Mouse (Mus musculus): ENCODE measurements around the gene Hoxc13. TPM values are rescaled to one million over a fixed set of nuclear protein-coding genes. Genes with fewer than 3 reads are reported as not detected.

The Hoxc13 gene
- total and polyA plus RNA-seq, 2 experiments from 2014 or later, result not detected

- H3K27ac ChIP-seq, result no peak overlapping the region
- H3K4me3 ChIP-seq (ENCODE audit: low read length), result no peak overlapping the region
- H3K9ac ChIP-seq (replicated peaks; ENCODE audit: low read length), result no peak overlapping the region
- H3K27me3 ChIP-seq (ENCODE audit: insufficient read depth, low read length), result peaks cover 94% of the 10 kb centered on the region
- ATAC-seq, result no peak
- no peak for DNase-seq (ENCODE audit: low spot score)
- H3K4me1 ChIP-seq (ENCODE audit: insufficient read depth, low read length), result no peaks in the 10 kb centered on the region
- 8% methylated on average over 22 of the region's 22 CpGs for WGBS
- no peak for TF ChIP-seq CTCF (IDR thresholded peaks at IDR 0.05; ENCODE audit: low read depth)
- H3K9me3 ChIP-seq (ENCODE audit: low read length), result no peaks in the 10 kb centered on the region
- H3K4me2 ChIP-seq (ENCODE audit: low read depth, low read length), result no peak overlapping the region
- H3K36me3 ChIP-seq (ENCODE audit: insufficient read depth, low read length), result no peaks in the 10 kb centered on the region
These were observed 24.5 kb downstream of the Hoxc13 start for GRCm38 (mm10) chr15:102945185-102946077.

- Histone ChIP-seq H3K27me3 (ENCODE audit: insufficient read depth, low read length) (peaks cover 92% of the 10 kb centered on the region), H3K36me3 (ENCODE audit: insufficient read depth, low read length) (no peaks in the 10 kb centered on the region), H3K27ac (no peak overlapping the region), H3K9me3 (ENCODE audit: low read length) (no peaks in the 10 kb centered on the region), H3K4me1 (ENCODE audit: insufficient read depth, low read length) (no peaks in the 10 kb centered on the region), H3K4me3 (ENCODE audit: low read length) (no peak overlapping the region), H3K9ac (replicated peaks; ENCODE audit: low read length) (no peak overlapping the region), H3K4me2 (ENCODE audit: low read depth, low read length) (no peak overlapping the region)
- DNase-seq (ENCODE audit: low spot score) (no peak), ATAC-seq (no peak)
- no peak for TF ChIP-seq CTCF (IDR thresholded peaks at IDR 0.05; ENCODE audit: low read depth)
- WGBS, result 2% methylated on average over 9 of the region's 9 CpGs
These were observed 26.4 kb downstream of the Hoxc13 start for GRCm38 (mm10) chr15:102947276-102947675.

- no peak for DNase-seq (ENCODE audit: low spot score)
- Histone ChIP-seq H3K36me3 (ENCODE audit: insufficient read depth, low read length) (no peaks in the 10 kb centered on the region), H3K27me3 (ENCODE audit: insufficient read depth, low read length) (peaks cover 95% of the 10 kb centered on the region), H3K4me3 (ENCODE audit: low read length) (no peak overlapping the region), H3K9ac (replicated peaks; ENCODE audit: low read length) (no peak overlapping the region), H3K4me1 (ENCODE audit: insufficient read depth, low read length) (no peaks in the 10 kb centered on the region), H3K4me2 (ENCODE audit: low read depth, low read length) (no peak overlapping the region), H3K27ac (no peak overlapping the region), H3K9me3 (ENCODE audit: low read length) (no peaks in the 10 kb centered on the region)
- WGBS, result 5% methylated on average over 2 of the region's 2 CpGs
- no peak for TF ChIP-seq CTCF (IDR thresholded peaks at IDR 0.05; ENCODE audit: low read depth)
- ATAC-seq, result no peak
These were observed 27.9 kb downstream of the Hoxc13 start for GRCm38 (mm10) chr15:102948842-102949241.

GRCm38 (mm10) chr15:102949696-102950095 is 28.8 kb downstream of the Hoxc13 start:
- DNase-seq (ENCODE audit: low spot score) (no peak), ATAC-seq (no peak)
- Histone ChIP-seq H3K27ac (no peak overlapping the region), H3K9me3 (ENCODE audit: low read length) (no peaks in the 10 kb centered on the region), H3K9ac (replicated peaks; ENCODE audit: low read length) (no peak overlapping the region), H3K4me1 (ENCODE audit: insufficient read depth, low read length) (no peaks in the 10 kb centered on the region), H3K27me3 (ENCODE audit: insufficient read depth, low read length) (peaks cover 95% of the 10 kb centered on the region), H3K4me3 (ENCODE audit: low read length) (no peak overlapping the region), H3K36me3 (ENCODE audit: insufficient read depth, low read length) (no peaks in the 10 kb centered on the region), H3K4me2 (ENCODE audit: low read depth, low read length) (no peak overlapping the region)
- WGBS, result 2% methylated on average over 20 of the region's 20 CpGs
- TF ChIP-seq CTCF (IDR thresholded peaks at IDR 0.05; ENCODE audit: low read depth), result no peak

GRCm38 (mm10) chr15:102950877-102951276 is 30.0 kb downstream of the Hoxc13 start:
- ATAC-seq, result no peak
- Histone ChIP-seq H3K27ac (no peak overlapping the region), H3K9me3 (ENCODE audit: low read length) (no peaks in the 10 kb centered on the region)

GRCm38 (mm10) chr15:102953561-102953960 is 32.7 kb downstream of the Hoxc13 start:
- H3K27ac ChIP-seq, result no peak overlapping the region
- no peaks in the 10 kb centered on the region for H3K4me1 ChIP-seq (ENCODE audit: insufficient read depth, low read length)
- ATAC-seq, result no peak
- H3K36me3 ChIP-seq (ENCODE audit: insufficient read depth, low read length), result no peaks in the 10 kb centered on the region
- no peak overlapping the region for H3K4me2 ChIP-seq (ENCODE audit: low read depth, low read length)
- no peak for TF ChIP-seq CTCF (IDR thresholded peaks at IDR 0.05; ENCODE audit: low read depth)
- no peak for DNase-seq (ENCODE audit: low spot score)
- 1% methylated on average over 6 of the region's 6 CpGs for WGBS
- no peak overlapping the region for H3K9ac ChIP-seq (replicated peaks; ENCODE audit: low read length)
- peaks cover 97% of the 10 kb centered on the region for H3K27me3 ChIP-seq (ENCODE audit: insufficient read depth, low read length)
- no peaks in the 10 kb centered on the region for H3K9me3 ChIP-seq (ENCODE audit: low read length)
- H3K4me3 ChIP-seq (ENCODE audit: low read length), result no peak overlapping the region

More at GRCm38 (mm10) chr15:102950877-102951276, 30.0 kb downstream of the Hoxc13 start:
- Histone ChIP-seq H3K27me3 (ENCODE audit: insufficient read depth, low read length) (peaks cover 97% of the 10 kb centered on the region), H3K9ac (replicated peaks; ENCODE audit: low read length) (no peak overlapping the region), H3K36me3 (ENCODE audit: insufficient read depth, low read length) (no peaks in the 10 kb centered on the region), H3K4me2 (ENCODE audit: low read depth, low read length) (no peak overlapping the region), H3K4me1 (ENCODE audit: insufficient read depth, low read length) (no peaks in the 10 kb centered on the region), H3K4me3 (ENCODE audit: low read length) (no peak overlapping the region)
- WGBS, result 9% methylated on average over 2 of the region's 2 CpGs
- no peak for DNase-seq (ENCODE audit: low spot score)
- no peak for TF ChIP-seq CTCF (IDR thresholded peaks at IDR 0.05; ENCODE audit: low read depth)

Measured in hindbrain, postnatal 0 days (tissue).